Mouse (Mus musculus) embryo, embryonic 10 days (tissue): ENCODE measurements at regions not wholly inside any gene's neighbourhood (a gene's known extent, or its start where the extent isn't known, plus 50 kb on each side); places are given as distances from the start of the nearest gene placed in this dataset.

ENCODE experiments used
- DNase-seq: peaks from one replicate; pipeline ENCODE4 v3.0.0-alpha.2; 2015; ENCODE audit warnings: low spot score

DNA sequence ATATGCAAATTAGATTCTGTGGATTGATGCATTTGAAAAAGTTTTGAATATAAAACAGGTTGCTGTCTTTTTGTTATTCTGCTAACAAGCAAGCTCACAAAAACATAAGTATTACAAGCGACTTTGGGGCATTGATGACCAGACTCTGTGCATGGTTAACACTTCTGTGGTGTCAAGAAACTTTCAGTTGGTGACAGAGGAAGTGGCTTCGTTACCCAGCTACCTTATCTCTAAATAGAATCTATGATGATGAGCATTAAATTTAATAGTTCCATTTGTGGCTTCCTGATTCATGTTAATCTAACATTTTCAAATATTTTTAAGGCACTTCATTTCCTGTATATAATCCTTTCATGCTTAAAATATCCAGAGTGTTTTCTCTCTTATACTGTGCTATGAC, 100.8 kb downstream of the Tm2d1 start:
- DNase-seq, result no peak

DNA sequence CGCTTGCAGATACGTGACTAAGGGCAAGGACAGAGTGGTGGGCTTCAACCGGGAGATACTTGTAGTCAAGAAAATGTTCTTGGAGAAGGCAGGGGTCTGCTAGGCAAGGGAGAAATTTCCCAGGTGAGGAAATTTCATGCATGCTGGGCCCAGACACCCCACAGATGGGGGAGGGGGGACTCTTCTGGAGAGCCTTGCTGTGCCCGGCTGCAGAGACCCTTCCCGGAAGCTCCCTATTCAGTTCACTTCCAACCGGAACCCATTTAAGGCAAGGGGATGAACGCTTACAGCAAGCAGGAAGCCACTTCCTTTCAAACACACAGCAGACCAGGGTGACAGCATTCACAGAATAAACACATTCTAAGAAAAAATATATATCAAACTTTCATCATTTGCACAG, 124.8 kb downstream of the Tm2d1 start:
- no peak for DNase-seq

DNA sequence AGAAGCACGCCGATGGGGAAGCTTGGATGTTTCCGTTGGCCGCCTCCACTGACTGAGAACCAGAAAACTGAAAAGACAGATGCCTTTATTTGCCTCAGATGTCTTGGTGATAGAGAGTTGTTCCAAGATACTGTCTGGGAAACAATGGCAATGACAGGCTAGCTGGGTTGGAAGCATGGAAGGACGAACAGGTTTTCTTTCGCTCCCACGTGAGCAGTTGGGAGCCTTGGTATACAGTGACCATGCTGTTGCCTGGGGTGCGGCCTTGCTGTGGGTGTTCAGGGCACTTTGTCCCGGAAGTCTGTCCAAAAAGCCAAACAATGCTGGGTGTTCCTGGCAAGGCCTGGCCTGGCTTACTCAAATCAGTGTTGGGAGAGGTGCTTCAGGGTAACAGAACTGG, 125.4 kb downstream of the Tm2d1 start:
- DNase-seq, result no peak

DNA sequence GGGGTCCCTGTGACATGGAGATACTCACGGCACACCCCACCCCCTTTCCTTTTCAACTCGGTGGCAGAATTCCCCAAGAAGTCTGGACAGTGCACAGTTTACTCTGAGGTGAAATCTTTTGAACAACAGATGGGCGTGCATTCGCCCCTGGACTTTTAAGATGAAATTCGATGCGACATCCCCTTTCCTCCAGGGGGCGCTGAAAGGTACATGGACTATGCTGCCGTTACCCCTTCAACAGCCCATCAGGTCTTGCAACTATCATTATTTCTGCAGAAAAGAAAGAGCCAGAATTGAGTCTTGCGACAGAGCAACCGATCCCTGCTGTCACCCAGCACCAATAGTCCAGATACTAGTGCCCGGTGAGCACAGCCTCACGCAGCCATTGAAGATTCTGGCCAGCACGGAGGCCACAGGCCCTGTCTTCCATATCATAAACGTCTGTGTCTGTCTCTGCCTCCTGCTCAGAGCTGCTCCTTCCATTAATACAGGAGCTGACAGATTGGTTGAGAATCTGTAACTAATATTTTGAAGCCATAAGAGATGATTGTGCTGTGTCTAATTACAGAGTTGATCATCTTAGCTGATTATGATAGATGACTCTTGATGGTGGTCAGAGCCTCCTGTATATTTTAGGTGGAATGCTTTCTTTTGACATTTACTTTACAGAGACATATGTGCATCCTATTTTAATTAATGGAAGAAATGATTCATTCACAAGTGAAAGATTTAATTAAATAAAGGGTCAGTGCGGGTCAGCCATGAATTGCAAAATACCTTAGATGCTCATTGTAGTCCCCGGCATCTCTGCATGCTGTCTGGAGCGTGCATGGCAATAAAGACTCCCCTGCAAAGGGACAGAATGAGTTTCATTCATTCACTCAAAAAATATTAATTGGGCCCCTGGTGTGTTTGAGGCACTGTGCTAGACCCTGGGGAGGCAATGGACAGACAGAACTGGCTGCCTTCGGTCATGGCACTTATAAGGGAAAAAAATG, 128.0 kb downstream of the Tm2d1 start:
- DNase-seq, result peak; percentile 76

DNA sequence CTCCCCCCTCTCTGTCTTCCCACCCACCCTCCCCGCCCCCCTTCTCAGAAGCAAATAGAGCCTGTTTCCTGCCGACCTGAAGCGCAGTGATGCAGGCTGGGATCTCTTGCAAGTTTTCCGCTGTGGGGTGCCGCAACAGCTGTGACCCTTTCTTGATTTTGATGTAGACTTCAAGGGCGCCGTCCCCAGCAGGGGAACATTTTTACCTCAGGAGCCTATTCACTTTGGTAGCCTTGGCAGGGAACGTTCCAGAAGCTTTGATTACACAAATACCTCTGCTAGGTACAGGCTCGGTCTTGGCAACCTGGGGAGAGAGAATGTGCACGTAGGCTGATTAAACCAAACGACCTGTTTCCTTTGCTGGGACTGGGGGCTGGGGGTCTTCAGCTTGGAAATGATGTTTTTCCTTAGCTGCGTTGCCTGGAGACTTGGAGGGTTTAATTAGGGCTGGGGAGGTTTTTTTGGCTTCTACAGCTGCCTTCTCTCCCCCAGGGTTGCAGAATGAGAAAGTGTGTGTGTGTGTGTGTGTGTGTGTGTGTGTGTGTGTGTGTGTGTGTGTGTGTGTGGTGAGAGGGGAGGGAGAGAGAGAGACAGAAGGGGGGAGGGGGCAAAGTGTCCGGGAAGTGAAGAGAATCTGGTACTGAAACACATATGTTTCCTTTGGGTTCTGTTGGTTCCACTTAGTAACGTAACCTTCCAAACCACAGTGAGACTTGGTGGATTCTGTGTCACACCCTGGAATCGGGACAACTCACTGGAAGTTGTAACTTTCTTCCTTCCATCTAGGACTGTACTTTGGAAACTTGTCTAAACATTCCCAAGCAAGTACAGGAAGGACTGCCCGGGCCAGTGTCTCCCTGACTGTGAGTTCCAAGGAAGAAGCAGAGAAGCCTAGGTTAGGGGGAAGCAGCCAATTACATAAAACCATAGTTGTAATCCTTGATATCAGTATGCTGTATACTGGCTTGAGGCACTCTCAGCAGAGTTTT, 138.9 kb downstream of the Tm2d1 start:
- peak; percentile 69 for DNase-seq

DNA sequence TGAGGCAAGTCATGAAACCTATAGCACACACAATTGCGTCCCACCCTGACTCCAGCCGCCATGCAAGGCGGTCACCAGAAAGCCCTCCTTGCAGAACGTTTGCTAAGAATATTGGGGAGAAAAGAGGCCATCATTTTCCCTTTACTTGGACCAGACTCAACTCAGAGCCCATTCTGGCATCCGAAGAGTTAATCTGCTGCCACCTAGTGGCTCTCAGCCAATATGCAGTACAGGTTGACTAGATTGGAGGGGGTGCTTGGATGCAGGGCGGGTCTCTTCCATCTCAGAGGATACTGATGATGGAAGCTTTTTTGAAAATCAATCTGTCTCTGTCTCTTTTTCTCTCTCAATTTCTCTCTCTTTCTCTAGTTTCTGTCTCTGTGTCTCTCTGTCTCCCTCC, 139.6 kb downstream of the Tm2d1 start:
- peak; percentile 92 for DNase-seq

DNA sequence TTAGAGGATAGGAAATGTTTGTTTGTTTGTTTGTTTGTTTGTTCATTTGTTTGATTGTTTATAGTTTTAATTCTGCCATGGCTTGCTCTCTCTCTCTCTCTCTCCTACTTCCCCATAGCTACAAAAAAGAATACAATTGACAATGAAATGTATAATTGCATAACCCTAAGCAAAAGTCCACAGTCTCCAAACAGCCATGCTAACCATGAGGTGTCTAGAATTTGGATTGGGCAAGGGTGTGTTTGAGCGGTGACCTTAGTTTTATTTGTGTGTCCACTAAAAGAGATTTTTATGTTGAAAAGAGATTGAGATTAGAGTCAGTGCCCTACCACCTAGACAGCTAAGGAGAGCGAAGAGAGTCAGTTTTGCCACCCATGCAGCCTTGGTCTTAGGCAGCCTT, 141.2 kb downstream of the Tm2d1 start:
- no peak for DNase-seq

DNA sequence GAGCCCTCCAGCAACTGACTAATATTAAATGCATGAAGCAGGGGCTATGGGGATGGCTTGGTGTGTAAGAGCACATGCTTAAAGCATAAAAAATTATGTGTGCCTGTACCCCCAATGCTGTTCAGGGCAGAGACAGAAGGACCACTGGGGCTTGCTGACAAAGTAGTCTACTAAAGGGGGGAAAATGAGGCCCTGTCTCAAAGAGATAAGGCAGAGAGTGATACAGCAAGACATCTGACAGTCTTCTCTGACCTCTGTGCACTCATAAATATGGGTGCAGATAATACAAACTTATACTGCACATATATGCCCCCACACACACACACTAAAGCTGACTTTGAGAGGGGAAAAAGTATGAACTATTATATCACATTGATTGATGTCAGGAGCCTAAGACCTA, 142.8 kb downstream of the Tm2d1 start:
- no peak for DNase-seq

DNA sequence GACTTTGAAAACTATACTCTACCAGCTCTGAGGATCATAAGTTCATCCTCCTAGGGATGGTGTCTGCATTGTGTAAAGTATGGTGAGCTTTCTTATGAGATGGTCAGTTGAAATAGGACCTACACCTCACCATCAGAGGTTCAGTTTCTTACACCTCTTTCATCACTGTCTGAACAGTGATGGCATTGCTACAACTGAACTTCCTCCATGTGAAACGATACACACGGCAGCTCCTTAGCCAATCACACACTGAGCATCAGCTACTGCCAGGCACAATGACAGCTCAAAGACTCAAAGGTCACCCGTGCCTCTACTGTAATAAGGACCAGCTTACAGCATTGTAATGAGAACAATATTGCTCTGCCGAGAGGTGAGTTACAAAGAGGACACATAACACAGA, 145.0 kb downstream of the Tm2d1 start:
- no peak for DNase-seq

DNA sequence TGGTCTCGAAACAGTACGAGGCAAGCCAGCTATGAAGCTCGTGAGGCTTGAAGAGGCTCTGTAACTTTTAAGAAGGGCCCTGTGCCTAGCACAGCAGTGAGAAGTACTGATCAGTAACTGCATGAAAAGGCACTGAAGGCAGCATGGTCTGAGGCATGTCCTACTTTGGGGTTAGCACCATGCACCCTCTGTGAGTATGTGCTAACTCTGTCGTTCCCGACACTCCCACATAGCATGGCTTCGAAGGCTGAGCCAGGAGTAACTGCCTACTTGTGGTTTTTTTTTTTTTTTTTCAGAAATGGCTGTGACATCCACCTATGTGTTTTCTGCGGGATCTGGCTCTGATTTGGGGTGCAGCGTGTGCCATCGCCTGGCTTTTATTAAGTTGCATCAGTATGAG, 145.6 kb downstream of the Tm2d1 start:
- DNase-seq, result no peak

DNA sequence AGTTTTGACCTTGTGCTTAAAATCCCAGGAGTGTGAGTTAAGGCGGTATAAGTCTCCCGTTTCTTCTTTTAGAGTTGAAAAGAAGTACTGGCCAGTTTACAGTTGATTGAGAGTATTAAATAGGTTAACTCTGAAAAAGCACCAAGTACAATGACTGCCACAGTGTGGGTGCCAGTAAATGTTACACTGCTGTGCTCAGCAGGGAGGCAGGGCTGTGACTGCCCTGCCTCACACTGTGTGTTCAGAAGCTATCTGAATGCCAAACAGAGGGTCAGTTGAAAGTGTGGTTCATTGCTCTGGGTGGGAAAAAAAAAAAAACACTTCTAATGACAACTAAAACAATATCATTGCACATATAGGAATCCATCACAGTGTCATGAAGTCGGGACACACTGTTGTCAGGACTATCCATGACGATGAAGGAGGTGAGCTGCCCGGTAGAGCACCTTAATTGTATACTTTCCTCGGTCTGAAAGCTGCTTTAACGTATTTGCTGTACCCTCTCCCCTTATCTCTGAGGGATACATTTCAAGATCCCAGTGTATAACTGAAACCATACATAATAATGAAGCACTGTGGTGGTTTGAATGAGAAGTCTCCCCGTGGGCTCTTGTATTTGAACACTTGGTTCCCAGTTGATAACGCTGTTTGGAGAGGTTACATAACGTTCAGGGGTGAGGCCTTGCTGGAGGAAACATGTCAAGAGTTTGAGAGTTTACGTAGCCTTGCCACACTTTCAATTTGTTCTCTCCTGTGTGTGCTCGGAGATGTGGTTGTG, 146.9 kb downstream of the Tm2d1 start:
- no peak for DNase-seq

DNA sequence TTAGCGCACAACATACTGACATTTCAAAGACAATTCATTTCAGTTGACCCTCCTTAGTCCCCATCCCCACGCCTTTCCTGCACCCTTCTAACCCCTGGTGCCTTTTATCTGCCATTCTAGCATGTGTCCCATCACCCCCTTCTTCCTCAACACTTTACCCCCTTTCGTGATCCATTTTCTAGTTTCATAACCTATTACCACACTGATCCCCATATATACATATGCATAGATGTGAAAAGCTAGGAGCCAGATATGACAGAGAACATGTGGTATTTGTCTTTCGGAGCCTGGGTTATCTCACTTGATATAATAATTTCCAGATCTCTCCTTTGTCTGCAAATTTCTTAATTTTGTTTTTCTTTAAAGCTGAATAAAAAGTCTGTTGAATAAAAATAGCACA, 154.9 kb downstream of the Tm2d1 start:
- no peak for DNase-seq

DNA sequence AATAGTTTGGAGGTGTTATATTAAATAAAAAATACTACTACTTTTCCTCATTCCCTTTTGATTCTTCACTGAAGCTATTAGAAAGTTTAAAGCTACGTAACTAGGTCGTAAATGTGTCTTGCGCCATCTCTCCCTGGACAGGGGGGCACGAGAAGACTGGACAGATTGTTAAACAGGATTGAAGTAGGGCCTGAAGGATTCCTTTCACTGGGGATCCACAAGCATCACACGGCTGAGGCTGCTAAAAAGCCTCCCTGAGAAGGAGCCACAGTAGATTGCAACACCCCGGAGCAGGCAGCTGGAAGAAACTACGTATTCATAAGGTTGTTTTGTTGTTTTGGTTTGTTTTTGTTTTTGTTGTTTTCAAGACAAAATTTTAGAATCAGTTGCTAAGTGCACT, 158.7 kb downstream of the Tm2d1 start:
- DNase-seq, result no peak

DNA sequence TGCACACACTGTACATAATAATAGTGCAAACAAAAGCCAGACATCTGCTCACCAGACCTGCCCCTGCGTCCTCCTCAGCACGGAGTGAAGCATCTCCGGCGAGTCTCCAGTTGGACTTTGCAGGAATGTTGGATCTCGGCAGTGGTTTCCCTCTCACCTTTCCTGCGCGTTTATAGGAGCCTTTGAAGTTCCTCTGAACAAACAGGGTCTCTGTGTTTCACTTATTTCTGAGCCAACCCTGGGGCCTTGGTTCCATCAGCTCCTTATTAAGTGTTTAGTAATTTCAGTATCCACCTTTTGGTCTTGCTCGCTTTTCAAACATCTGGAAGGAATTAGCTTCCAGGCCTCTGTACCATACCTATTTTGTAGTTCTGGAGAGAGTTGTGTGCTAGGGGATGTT, 159.7 kb downstream of the Tm2d1 start:
- DNase-seq, result peak; percentile 50

DNA sequence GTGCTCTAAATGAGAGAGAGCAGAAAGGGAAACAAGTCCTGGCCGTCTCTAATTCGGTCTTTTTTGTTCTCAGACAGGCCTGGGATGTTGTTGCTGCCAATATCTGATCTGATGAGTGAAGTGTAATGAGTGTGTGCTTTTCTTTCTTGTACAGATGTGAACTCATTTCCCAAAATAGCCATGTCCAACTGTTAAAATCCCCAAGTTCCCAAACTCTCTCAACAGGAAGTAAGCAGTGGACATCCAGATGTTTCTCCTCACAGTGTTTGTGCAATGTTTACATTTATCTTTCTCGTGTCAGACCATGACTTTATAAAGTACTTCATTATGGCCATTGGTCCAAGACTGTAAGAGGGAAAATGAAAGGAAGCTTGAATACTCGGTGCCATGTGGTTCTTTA, 161.5 kb downstream of the Tm2d1 start:
- no peak for DNase-seq

DNA sequence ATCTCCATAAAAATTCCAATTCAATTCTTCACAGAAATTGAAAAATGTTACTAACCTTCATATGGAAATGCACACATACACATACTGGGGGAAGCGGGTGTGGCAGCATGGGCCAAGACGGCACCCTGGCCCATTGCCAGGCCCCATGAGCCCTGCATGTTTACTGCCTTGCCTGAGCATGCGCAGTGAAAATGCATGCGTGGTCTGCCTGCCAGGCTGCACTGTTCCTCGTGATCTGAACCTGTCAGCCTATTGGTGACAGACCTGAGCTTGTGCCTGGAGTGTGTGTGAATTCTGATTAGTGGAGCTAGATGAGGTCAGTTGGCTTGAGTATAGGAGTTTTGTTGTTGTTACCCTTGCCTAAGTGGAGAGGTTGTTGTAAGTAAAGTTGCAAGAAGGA, 167.9 kb downstream of the Tm2d1 start:
- DNase-seq, result no peak

DNA sequence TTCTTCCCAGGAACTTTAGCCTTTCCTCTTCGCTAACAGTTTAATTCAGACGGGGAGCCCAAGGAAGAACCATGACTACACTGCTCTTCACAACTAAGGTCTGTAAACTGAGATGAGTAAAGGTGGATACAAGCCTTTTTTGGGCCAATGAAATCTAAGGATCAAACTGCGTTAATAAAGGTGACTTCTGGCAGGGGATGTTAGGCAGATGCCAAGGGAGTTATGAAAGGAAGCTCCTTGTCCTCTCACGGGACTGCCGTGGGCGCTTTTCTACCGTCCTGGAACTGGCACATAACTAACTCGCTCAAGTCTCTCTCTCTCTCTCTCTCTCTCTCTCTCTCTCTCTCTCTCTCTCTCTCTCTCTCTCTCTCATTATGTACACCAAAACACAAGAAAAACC, 175.7 kb downstream of the Tm2d1 start:
- DNase-seq, result no peak

DNA sequence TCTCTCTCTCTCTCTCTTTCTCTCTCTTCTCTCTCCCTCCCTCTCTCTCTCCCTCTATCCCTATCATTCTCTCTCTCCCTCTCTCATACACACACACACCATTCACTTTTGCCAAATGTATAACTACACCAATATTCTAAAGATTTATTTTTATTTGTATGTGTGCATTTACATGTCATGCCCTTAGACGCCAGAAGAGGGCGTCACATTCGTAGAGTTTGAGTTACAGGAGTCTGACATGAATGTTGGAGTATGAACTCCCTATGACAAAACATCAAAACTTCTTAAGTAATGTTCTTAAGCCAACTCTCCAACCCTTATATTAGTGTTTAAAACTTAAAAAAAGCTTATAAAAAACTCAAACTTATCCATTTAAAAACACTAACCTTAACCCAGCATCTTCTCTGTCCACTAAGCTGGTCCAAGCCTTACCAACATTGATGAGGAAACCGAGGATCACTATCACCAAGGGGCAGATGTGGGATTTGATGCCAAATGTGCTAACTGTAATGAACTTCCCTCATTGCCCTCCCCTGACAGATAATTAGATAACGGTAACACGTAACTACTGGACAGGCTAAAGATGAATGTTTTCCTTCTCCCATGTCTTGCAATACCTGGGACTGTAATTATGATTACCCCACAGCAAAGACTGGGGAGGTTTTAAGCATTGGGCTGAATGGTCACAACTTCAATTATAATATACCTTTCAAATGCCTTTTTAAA, 176.7 kb downstream of the Tm2d1 start:
- no peak for DNase-seq

DNA sequence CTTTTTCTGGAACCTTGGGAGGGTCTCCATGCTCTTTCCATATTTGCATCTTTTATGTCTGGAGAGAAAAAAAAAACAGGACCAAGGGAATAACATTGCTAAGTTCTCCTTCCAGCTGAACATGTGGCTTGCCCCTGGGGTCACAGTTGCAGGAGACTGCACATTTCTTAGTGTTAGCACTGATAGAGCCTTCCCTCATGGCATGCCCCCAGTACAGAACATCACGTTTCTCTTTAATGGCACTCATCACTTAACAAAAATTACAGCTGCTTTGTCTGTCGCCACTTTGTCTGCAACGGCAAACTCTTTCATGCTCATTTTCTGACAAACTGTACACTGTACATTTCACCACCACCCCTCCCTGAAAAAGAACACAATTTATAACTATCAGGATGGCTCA, 180.0 kb downstream of the Tm2d1 start:
- DNase-seq, result no peak

DNA sequence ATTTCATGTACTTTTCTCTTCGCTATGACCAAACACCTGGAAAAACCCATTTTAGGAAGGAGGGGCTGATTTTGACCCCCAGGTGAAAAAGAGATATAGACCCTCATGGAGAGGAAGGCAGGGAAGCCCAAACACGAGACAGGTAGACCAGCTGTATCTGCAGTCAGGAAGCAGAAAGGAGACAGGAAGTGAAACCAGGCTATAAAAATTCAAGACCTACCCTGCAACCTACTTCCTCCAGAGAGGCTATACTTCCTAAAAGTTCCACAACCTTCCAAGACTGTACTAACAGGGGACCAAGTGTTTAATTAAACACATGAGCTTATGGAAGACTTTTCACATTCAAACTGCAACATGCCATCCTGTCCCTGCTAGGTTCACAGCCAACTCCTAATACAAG, 180.9 kb downstream of the Tm2d1 start:
- DNase-seq, result no peak

DNA sequence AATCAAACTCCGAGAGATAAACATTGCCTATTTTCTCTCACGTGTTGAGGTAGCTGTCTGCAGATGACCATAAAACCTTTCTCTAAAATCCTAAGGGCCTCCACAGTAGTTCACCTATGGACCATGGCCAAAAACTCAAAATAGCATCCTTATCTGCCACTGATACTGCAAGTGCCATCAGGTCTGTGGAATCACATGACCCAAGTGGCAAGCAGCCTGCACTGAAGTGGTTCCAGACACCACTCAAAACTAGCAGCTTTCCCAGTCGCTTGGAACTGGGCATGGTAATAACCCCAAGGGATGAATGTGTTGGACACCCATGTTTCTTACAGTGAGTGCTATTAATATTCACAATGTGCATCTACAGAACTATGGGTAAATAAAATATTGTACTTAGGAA, 182.0 kb downstream of the Tm2d1 start:
- no peak for DNase-seq
